In genomic region chr13:98832451-98833450, GRCm38 (mm10) we compare ENCODE assay signal across 12 mouse cellular contexts. TPM values are rescaled to one million over a fixed set of nuclear protein-coding genes. Genes with fewer than 3 reads are reported as not detected.
DNase-seq lines count a peak whose midpoint lies in the region; ATAC-seq and TF ChIP-seq lines count a peak whose summit lies in the region.
"Had no signal": no experiment of that assay in that cellular context is flagged by ENCODE, and none has a peak within 500 bp of the region (broad histone marks: within the 10 kb centered on the region; RNA-seq: fewer than 3 reads in every experiment).

No protein-coding gene starts in this region.

- in situ Hi-C loops in CH12.LX (cut with MboI; ENCODE audit: low pct_ligation_motif_present, low pct_unique_long_range_greater_than_20kb, low sequenced_read_pairs) = no loop called here

- H3K4me3 ChIP-seq in CH12.LX (replicated peaks in 1 of 3; ENCODE audit: low read depth in 2 of 3, low read length in 2 of 3, poor library complexity in 1 of 3) = no peak overlapping the region
- H3K4me3 ChIP-seq: heart, adult 2 months; intestine, embryonic 15.5 days; limb, embryonic 10.5 days had no signal

- H3K9ac ChIP-seq in CH12.LX (ENCODE audit: insufficient read depth, low read depth) = no peak overlapping the region
- H3K9ac ChIP-seq: intestine, embryonic 15.5 days had no signal

- H3K9me3 ChIP-seq in CH12.LX (replicated peaks; ENCODE audit: low read length) = no peaks in the 10 kb centered on the region
- H3K9me3 ChIP-seq: intestine, embryonic 15.5 days; limb, embryonic 10.5 days had no signal

- H3K79me2 ChIP-seq in CH12.LX (replicated peaks; ENCODE audit: control insufficient read depth, extremely low read depth, insufficient read depth, poor library complexity, severe bottlenecking) = no peaks in the 10 kb centered on the region

- no peaks in the 10 kb centered on the region for H3K27me3 ChIP-seq in CH12.LX (replicated peaks)
- H3K27me3 ChIP-seq: intestine, embryonic 15.5 days had no signal

- peak; percentile 91 for ATAC-seq in granulocyte monocyte progenitor cell, adult 5-6 weeks (replicated peaks; ENCODE audit: poor library complexity, severe bottlenecking)
- ATAC-seq: intestine, embryonic 15.5 days had no signal

- peaks cover 6 to 36% of the 10 kb centered on the region in 2 experiments; a peak in 3 of 4 replicates for H3K4me1 ChIP-seq in CH12.LX (ENCODE audit: control insufficient read depth in 1 of 2, insufficient read depth in 2 of 2)
- H3K4me1 ChIP-seq: intestine, embryonic 15.5 days; limb, embryonic 10.5 days had no signal

- H3K4me2 ChIP-seq in CH12.LX (ENCODE audit: insufficient read depth, low read depth, poor library complexity, severe bottlenecking) = 0 out of 2 replicates have a peak overlapping the region, but pooled peaks have one; percentile 2
- H3K4me2 ChIP-seq: intestine, embryonic 15.5 days had no signal

- H3K27ac ChIP-seq in CH12.LX (ENCODE audit: insufficient read depth, low read depth) = peak overlapping the region; percentile 20
- H3K27ac ChIP-seq: heart, adult 2 months; intestine, embryonic 15.5 days; limb, embryonic 10.5 days had no signal

- no peak for TF ChIP-seq POLR2A in CH12.LX (IDR thresholded peaks at IDR 0.05; ENCODE audit: low read depth, low read length)

- TF ChIP-seq CTCF in CH12.LX (conservative IDR thresholded peaks at IDR 0.05 in 1 of 2, IDR thresholded peaks at IDR 0.05 in 1 of 2; ENCODE audit: low read depth in 2 of 2, low read length in 2 of 2) = no peak

- TF ChIP-seq EP300 in CH12.LX (IDR thresholded peaks at IDR 0.05; ENCODE audit: low read length) = no peak

- dilution Hi-C loops in CH12.LX (cut with MboI; ENCODE audit: extremely low pct_ligation_motif_present, extremely low pct_unique_long_range_greater_than_20kb, low sequenced_read_pairs) = no loop called here

- DNase-seq in lung, postnatal 36 days = peak; percentile 65
- no peak for DNase-seq in lung, postnatal 14 days
- DNase-seq in CH12.LX (ENCODE audit: extremely low read depth) = peak; percentile 88
- peak; percentile 26 to 43 for DNase-seq in natural killer cell, adult 2 months (ENCODE audit: low spot score in 2 of 2)
- no peak for DNase-seq in kidney, postnatal 10 days
- DNase-seq in ovary, postnatal 14 days (ENCODE audit: low spot score) = no peak
- DNase-seq: cerebellum, postnatal 36 days; heart, adult 2 months; heart, postnatal 14 days had no signal

- H3K36me3 ChIP-seq in CH12.LX (replicated peaks in 1 of 2; ENCODE audit: control insufficient read depth in 1 of 2, insufficient read depth in 1 of 2, low read length in 1 of 2) = peaks cover 0 to 8% of the 10 kb centered on the region in 2 experiments
- H3K36me3 ChIP-seq: intestine, embryonic 15.5 days had no signal

- no peak for TF ChIP-seq RAD21 in CH12.LX (IDR thresholded peaks at IDR 0.05; ENCODE audit: low read depth, low read length)

TF ChIP-seq in CH12.LX, 34 proteins besides CTCF, POLR2A, EP300 and RAD21:
- TF ChIP-seq BHLHE40 (IDR thresholded peaks at IDR 0.05; ENCODE audit: low read depth, low read length) = no peak
- TF ChIP-seq MAFK (IDR thresholded peaks at IDR 0.05; ENCODE audit: insufficient replicate concordance, low read length) = no peak
- TF ChIP-seq E2F4 (IDR thresholded peaks at IDR 0.05; ENCODE audit: insufficient replicate concordance, low read depth, low read length) = no peak
- TF ChIP-seq TCF12 (IDR thresholded peaks at IDR 0.05; ENCODE audit: low read depth, low read length) = no peak
- TF ChIP-seq JUND (conservative IDR thresholded peaks at IDR 0.05; ENCODE audit: low read depth, low read length) = no peak
- TF ChIP-seq IRF4 (IDR thresholded peaks at IDR 0.05; ENCODE audit: low read depth, low read length) = no peak
- TF ChIP-seq USF2 (conservative IDR thresholded peaks at IDR 0.05; ENCODE audit: low read depth, low read length) = no peak
- no peak for TF ChIP-seq JUN (IDR thresholded peaks at IDR 0.05; ENCODE audit: insufficient read depth, low read depth, low read length)
- no peak for TF ChIP-seq ZNF384 (IDR thresholded peaks at IDR 0.05; ENCODE audit: low read depth, low read length)
- TF ChIP-seq UBTF (IDR thresholded peaks at IDR 0.05; ENCODE audit: low read depth, low read length) = no peak
- no peak for TF ChIP-seq RCOR1 (conservative IDR thresholded peaks at IDR 0.05; ENCODE audit: low read depth, low read length)
- TF ChIP-seq MAX (IDR thresholded peaks at IDR 0.05; ENCODE audit: low read length) = no peak
- no peak for TF ChIP-seq MYC (IDR thresholded peaks at IDR 0.05; ENCODE audit: low read depth, low read length)
- no peak for TF ChIP-seq PAX5 (IDR thresholded peaks at IDR 0.05; ENCODE audit: low read length)
- TF ChIP-seq NRF1 (IDR thresholded peaks at IDR 0.05; ENCODE audit: low read depth, low read length) = no peak

RNA-seq across cellular contexts. Expression of gene Fcho2, which starts 17.5 kb away (rescaled TPM):
- total RNA-seq in CH12.LX (2012; rRNA removed) (3.0 and 3.2 TPM in 2 replicates), CH12.LX (2014; rRNA removed) (5.6 and 6.7 TPM in 2 replicates)
- 8.2 and 9.0 TPM in 2 replicates for polyA plus RNA-seq in CH12.LX (2012; ENCODE audit: insufficient read length, low read depth)
- 47.5 and 48.2 TPM in 2 replicates for total RNA-seq in granulocyte monocyte progenitor cell, adult 5-6 weeks (2014; fragmentation: Nextera tagmentation)
- total RNA-seq in granulocyte monocyte progenitor cell, adult 5-6 weeks (2017) = 14.7 TPM in 2 replicates

Comparison
In these comparisons a context has a peak if more than half of its experiments do, and no peak if none do; other contexts are left out.
1. DNase-seq: peak in lung, postnatal 36 days (single experiment), CH12.LX (single experiment) and natural killer cell, adult 2 months (2 of 2); none in lung, postnatal 14 days (single experiment), kidney, postnatal 10 days (single experiment) and ovary, postnatal 14 days (single experiment).